Mouse (Mus musculus) bone marrow, adult 2 months (tissue): ENCODE measurements at regions not wholly inside any gene's neighbourhood (a gene's known extent, or its start where the extent isn't known, plus 50 kb on each side); places are given as distances from the start of the nearest gene placed in this dataset.

Experiments
- CTCF ChIP-seq: fragments of 200-500 bp; IDR thresholded peaks from 2 replicates; pipeline ENCODE4 v1.5.1; 2011; ENCODE audit warnings: low read length, control low read depth; ENCODE audit not compliant: control insufficient read depth, insufficient read depth
- POLR2A ChIP-seq: fragments of 200-500 bp; IDR thresholded peaks from 2 replicates; pipeline ENCODE4 v1.6.1; 2011; ENCODE audit warnings: low read depth, mild to moderate bottlenecking, control low read depth, low read length, borderline replicate concordance; ENCODE audit not compliant: control insufficient read depth

- TF ChIP-seq CTCF (no peak), POLR2A (no peak)
Observed at GRCm38 (mm10) chr12:99632988-99633387, 69.6 kb upstream of the Foxn3 start.
